Mouse (Mus musculus): Measurements from ENCODE around the gene Mical2.

The Mical2 gene

GRCm38 (mm10) chr7:112208323-112209167 lies 17.1 kb upstream of the Mical2 start:
- peak; percentile 41 for DNase-seq (ENCODE audit: low read depth, low spot score)

GRCm38 (mm10) chr7:112209621-112210020 lies 16.0 kb upstream of the Mical2 start:
- no peak for DNase-seq (ENCODE audit: low read depth, low spot score)

GRCm38 (mm10) chr7:112212921-112213721 lies 12.5 kb upstream of the Mical2 start:
- peak; percentile 71 for DNase-seq (ENCODE audit: low read depth, low spot score)

- DNase-seq (ENCODE audit: low read depth, low spot score), result no peak
Observed at GRCm38 (mm10) chr7:112215871-112216270, 9.8 kb upstream of the Mical2 start.

GRCm38 (mm10) chr7:112216720-112217119 lies 8.9 kb upstream of the Mical2 start:
- no peak for DNase-seq (ENCODE audit: low read depth, low spot score)

- no peak for DNase-seq (ENCODE audit: low read depth, low spot score)
Observed at GRCm38 (mm10) chr7:112217208-112217607, 8.4 kb upstream of the Mical2 start.

GRCm38 (mm10) chr7:112222733-112223524 lies 2.7 kb upstream of the Mical2 start:
- DNase-seq (ENCODE audit: low read depth, low spot score), result no peak

GRCm38 (mm10) chr7:112224854-112225253 lies 802 bp upstream of the Mical2 start:
- no peak for DNase-seq (ENCODE audit: low read depth, low spot score)

- DNase-seq (ENCODE audit: low read depth, low spot score), result no peak
Observed at GRCm38 (mm10) chr7:112226446-112227265, 1.0 kb downstream of the Mical2 start.

- no peak for DNase-seq (ENCODE audit: low read depth, low spot score)
Observed at GRCm38 (mm10) chr7:112227266-112227562, 1.6 kb downstream of the Mical2 start.

GRCm38 (mm10) chr7:112228827-112229498 lies 3.3 kb downstream of the Mical2 start:
- no peak for DNase-seq (ENCODE audit: low read depth, low spot score)

- DNase-seq (ENCODE audit: low read depth, low spot score), result no peak
Observed at GRCm38 (mm10) chr7:112231731-112232130, 6.1 kb downstream of the Mical2 start.

GRCm38 (mm10) chr7:112233345-112234005 lies 7.8 kb downstream of the Mical2 start:
- no peak for DNase-seq (ENCODE audit: low read depth, low spot score)

- no peak for DNase-seq (ENCODE audit: low read depth, low spot score)
Observed at GRCm38 (mm10) chr7:112234410-112234809, 8.8 kb downstream of the Mical2 start.

GRCm38 (mm10) chr7:112235493-112235892 lies 9.8 kb downstream of the Mical2 start:
- DNase-seq (ENCODE audit: low read depth, low spot score), result no peak

- DNase-seq (ENCODE audit: low read depth, low spot score), result no peak
Observed at GRCm38 (mm10) chr7:112237211-112237610, 11.6 kb downstream of the Mical2 start.

- no peak for DNase-seq (ENCODE audit: low read depth, low spot score)
Observed at GRCm38 (mm10) chr7:112237868-112238267, 12.2 kb downstream of the Mical2 start.

- DNase-seq (ENCODE audit: low read depth, low spot score), result peak; percentile 38
Observed at GRCm38 (mm10) chr7:112238768-112239728, 13.4 kb downstream of the Mical2 start.

GRCm38 (mm10) chr7:112240748-112241147 lies 15.1 kb downstream of the Mical2 start:
- DNase-seq (ENCODE audit: low read depth, low spot score), result no peak

Data from CD4-positive helper T cell, adult 2 months (primary cell).